Mouse (Mus musculus): Measurements from ENCODE around the gene Zfp710.
"Not testable (repeated sequence)": the region's sequence is repeated elsewhere in the genome, so short reads cannot be mapped to it uniquely, and the experiment has no call there.

Zfp710 gene

DNA sequence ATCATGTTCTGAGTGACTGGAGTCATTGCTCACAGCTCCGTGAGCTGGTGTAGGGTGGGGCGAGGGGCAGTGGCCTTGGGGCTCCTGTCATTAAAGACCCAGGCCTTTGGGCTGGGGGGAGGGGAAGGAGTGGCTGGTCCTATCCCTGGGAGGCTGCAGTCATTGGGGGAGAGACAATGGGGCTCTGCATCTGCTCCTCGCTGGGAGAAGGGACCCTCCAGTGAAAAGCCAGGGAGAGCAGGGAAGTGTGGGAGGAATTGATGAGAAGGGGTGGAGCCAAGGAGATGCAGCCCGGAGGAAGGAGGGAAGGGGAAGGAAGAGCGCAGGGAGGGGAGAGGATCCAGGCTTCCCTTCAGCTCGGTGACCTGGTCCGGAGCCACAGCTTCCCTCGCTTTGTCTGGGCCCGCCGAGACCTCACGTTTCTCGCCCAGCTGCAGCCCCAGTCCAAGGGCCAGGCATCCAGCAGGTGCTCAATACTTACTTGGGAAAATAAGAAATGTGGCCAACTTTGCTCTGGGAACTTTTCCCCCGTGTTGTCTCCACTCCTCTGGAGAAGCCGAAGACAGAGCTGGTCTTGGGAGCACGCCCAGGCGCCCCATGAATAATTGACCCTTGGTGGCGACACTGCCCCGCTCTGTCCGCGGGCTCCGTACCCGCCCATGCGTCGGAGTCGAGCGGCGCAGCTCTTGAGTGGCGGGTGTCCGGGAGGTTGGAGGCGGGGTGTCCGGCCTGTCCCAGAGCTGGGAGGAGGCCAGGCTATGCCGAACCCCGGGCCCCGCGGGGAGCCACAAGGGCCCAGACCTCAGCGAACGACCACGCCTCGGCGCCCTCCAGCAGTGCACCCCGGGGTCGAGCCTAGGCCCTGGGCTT is at the start of gene Zfp710:
TSS of gene Zfp710 (plus strand) at position 294 of the 870 bp plus-strand sequence.
- DNase-seq, result peak; percentile 51

- DNase-seq, result no peak
Measured at GRCm38 (mm10) chr7:79975316-79975715, 49.3 kb upstream of the Zfp710 start.

GRCm38 (mm10) chr7:79986717-79987116 is 37.9 kb upstream of the Zfp710 start:
- DNase-seq, result no peak

- DNase-seq, result no peak
Measured at GRCm38 (mm10) chr7:79987745-79988144, 36.9 kb upstream of the Zfp710 start.

- not testable (repeated sequence) for DNase-seq
Measured at GRCm38 (mm10) chr7:79988466-79988865, 36.1 kb upstream of the Zfp710 start.

DNA sequence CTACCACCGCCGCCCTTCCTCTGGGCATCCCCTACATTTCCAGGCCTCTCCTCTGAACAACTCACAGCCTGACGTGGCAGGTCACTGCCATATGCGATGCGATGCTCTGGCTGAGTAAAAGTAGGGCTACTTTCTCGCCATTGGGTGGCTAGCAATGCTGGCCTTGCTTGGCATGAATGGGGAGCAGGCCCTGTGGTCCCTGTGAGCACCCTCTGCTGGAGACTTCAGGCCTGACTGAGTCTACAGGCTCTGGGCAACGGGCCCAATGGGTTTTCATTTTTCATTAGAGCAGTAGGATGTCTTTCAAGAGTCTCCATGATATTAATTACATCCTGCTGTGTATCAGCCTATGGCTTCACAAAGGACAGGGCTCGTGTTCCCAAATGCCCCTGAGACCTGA is 30.1 kb upstream of the Zfp710 start:
- peak; percentile 12 for DNase-seq

DNA sequence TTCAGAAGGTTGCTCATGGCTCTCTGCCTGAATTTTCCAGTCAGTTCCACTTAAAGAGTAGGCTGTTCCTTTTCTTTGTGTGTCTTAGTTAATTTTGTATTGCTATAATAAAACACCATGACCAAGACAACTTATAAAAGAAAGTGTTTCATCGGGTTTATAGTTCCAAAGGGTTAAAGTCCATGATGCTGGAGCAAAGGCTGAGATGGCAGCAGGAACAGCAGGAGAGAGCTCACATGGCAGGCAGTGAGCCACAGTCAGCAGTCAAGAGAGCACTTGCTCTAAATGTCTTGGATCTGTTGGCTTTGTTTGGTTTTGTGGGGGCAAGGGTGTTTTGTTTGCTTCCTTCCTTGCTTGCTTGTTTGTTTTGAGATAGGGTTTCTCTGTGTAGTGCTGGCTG is 26.9 kb upstream of the Zfp710 start:
- DNase-seq, result no peak

DNA sequence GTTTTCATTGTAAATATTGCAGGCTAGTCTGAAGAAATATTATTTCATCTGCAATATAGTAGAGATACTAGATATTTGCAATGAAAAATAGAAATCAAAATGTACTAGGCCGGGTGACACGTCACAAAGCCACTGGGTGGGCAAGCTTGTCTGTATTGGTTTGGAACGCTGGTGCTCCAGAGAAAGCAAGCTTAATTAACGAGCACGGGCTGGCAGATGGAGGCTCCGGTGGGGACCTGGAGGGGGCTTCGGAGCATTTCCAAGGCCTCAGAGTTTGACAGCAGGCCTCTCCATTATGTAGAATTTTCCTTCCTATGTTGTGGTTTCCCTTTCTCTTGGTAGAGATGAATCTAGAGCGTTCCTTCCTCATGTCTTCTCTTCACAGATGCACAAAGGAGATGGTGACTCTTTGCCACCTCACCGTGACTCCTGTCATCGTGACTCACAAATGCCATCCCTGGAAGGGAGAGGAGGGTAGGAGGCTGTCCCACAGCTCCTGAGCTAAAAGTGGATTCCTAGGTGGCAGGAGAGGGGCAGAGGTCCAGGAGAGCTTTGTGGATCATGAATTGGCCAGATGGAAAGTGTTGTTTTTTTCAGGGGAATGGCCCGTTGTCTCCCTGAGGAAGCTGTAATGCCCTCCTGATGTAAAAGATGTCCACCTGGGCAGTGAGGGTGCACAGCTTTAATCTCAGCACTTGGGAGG is 22.1 kb upstream of the Zfp710 start:
- DNase-seq, result no peak

DNA sequence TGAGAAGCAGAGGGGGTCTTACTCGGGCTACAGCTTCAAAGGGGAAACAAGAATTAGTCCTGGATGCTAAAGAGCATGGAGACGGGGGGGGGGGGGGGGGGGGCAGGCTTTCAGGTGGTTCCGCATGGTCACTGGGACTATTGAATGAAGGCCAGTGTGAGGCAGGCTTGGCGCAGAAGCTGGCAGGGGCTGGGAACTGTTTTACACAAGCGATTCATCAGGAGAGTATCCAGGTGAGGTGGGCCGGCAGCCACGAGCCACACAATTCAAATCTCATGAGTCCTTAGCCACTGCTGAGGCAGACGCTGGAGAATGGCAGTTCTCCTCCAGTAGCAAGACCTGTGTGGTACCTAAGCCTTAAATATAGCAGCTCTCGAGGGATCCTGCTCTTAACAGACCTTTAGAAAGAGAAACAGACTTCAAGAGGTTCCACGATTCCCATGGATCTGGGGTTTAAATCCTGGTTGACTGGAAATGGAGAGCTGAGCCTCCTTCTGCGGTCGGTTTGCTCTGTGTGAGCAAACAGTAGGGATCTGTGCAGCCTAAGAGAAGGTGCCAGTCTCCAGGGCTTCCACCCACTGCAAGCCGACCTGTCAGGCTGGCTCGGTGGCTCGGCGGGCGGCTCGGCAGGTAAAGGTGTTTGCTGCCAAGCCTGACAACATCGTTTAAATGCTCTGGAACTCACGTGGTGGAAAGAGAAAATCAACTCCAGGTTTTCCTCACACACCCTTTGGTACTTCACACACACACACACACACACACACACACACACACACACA is 19.6 kb upstream of the Zfp710 start:
- DNase-seq, result no peak

DNA sequence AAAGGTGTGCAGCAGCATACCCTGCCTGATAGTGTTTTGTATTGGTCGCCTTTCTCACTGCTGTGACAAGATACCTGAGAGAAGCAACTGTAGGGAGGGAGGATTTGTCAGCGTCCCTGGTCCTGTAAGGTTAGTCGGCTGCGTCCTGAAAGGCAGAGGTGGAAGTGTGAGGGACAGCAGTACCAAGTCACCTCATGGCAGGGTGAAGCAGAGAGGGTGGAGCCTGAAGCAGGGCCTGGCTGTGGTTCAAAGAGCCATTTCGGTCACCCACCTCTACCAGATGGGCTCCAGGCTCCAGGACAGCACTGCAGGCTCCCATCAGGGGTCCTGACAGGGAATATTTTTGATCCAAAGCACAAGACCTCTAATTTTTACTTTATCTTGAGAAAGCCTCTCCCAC is 13.9 kb upstream of the Zfp710 start:
- DNase-seq, result no peak

- DNase-seq, result peak; percentile 71
Measured at GRCm38 (mm10) chr7:80011470-80011869, 13.1 kb upstream of the Zfp710 start.

DNA sequence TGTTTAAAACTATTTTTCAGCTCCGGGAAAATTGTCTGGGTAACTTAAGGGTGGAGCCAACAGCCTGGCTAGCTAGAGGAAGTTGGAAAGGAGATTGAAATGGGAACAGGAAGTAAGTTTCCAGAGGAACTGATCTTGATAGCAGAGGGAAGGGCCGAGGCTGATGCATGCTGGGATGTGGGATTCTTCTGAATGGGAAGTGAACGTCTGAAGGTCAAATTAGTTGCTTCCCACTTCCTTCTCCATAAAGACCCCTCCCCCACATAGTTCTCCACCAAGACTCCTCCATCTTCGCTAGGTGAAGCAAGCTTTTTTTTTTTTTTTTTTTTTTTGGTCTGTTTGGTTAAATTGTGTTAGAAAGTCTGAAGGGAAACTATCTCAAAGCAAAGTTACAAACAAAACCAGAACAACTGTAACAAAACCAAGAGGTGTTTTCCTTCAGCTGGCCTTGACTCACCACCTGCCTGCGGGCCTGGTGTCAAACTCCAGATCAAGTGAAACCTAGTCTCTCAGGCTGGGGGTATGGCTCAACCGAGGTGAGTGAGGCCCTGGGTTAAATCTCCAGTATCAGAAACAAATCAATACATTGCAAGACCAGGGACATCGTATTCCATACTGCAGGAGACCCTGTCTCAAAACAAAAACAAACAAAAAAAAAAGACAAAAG is 10.6 kb upstream of the Zfp710 start:
- DNase-seq, result no peak

DNA sequence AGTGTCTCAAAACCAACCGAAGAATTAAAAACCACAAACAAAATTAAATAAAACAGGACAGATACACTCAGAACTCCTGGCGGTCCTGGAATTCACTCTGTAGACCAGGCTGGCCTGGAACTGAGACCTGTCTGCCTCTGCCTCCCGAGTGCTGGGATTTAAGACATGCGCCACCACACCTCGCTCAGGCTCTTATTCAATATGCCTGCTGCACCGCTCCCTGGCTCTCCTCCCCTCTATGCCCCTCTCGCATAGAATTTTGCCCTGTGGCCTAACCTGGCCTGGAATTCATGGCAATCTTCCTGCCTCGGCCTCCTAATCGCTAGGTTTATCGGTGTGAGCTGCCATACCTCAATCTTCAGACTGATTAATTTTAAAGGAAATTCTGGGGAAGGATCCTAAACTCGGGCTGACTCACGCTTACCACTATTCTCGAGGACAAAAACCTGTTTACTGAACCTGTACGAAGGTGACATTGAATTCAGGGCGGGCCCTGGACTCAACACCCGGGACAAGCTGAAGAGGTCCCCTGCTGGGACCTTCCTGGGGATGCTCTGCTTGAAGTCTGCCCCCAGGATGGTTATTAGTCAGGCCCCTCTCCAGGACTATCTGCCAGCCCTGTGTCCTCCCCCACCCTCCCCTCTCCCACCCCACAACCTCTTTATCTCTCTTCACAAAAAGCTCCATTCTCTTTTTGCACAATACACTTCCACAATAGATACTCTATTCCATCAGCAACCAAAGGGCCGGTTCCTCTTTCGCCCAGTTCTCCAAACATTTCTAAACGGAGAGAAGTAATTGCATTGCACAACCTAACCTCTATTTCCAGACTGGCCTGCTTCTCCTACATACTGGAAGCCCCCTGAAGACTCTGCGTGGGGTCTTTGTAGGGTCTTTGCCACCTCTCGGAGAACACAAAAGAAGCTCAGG is 9.5 kb upstream of the Zfp710 start:
- no peak for DNase-seq

DNA sequence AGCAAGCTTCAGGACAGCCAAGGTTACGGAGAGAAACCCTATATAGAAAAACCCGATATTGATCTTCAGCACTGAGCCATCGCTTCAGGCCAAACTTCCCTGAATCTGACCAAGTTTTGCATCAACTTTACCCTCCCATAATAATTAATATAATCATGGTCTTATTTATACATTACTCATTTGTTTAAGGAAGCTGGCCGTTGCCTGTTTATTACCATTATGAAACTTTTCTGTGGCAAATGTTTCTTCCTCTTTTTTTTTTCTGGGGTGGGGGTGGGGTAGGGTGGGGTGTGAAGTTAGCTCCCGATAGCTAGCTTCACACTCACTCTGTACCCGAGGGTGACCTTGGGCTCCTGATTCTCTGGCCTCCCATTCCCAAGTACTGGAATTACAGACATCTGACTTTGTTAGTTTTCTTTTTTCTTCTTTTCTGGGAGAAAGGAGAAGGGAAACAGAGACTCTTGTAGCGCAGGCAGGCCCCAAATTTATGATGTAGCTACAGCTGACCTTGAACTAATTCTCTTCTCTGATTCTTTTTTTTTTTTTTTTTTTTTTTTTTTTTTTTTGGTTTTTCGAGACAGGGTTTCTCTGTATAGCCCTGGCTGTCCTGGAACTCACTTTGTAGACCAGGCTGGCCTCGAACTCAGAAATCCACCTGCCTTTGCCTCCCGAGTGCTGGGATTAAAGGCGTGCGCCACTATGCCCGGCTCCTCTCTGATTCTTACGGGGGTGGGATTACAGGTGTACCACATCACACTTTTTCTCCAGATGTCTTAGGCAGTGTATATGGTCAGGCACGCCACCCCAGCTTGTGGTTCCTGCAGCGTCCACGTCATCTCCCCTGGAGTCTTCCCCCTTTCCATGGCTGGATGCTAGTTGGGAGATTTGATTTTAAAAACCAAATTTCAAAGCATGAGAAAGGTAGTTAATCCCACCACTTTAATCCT is 5.8 kb upstream of the Zfp710 start:
- no peak for DNase-seq

GRCm38 (mm10) chr7:80023621-80024435 is 786 bp upstream of the Zfp710 start:
- peak; percentile 61 for DNase-seq

- peak; percentile 35 for DNase-seq
Measured at GRCm38 (mm10) chr7:80025391-80026117, 940 bp downstream of the Zfp710 start.

DNA sequence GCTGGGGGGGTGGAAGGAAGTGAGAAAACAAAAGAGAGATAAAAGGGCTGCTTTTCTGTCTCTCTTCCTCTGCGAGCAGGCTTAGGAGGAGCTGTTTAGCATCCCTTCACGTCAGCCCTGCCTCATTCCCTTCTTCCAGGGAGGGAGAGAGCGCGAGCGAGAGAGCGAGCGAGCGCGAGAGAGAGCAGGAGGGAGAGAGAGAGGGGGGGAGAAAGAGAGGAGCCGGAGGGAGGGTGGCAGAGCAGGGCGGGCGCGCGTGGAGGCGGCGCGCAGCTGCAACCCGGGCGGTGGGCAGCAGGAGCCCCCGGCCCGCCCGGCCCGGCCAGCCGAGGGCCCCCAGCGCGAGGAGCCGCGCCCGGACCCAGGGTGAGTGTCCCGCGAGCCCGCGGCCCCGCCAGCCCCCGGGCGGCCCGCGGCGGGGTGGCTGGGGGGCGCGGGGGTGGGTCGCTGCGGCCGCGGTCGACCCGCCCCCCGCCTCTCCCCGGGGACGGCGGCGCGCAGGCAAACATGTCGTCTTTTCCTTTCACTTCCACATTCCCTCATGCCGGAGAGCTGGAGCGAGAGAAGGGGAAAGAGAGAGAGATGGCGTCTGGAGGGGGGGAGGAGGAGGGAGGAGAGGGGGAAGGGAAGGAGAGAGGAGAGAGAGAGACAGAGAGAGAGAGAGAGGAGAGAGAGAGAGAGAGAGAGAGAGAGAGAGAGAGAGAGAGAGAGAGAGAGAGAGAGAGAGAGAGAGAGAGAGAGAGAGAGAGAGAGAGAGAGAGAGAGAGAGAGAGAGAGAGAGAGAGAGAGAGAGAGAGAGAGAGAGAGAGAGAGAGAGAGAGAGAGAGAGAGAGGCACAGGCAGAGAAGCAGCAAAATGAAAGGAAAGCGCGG is 1.7 kb downstream of the Zfp710 start:
- DNase-seq, result peak; percentile 60
